Mouse (Mus musculus) small intestine, adult 2 months (tissue): ENCODE results near the gene Usp21.

ENCODE experiments used
- CTCF ChIP-seq: fragments of 200-500 bp; IDR thresholded peaks from 2 replicates; pipeline ENCODE4 v1.5.1; 2012; ENCODE audit warnings: low read depth, mild to moderate bottlenecking, control low read depth, inconsistent platforms, low read length, moderate library complexity, mixed read lengths; ENCODE audit not compliant: insufficient replicate concordance, insufficient read length; ENCODE audit errors: extremely low read depth
- POLR2A ChIP-seq: fragments of 200-500 bp; IDR thresholded peaks from 2 replicates; pipeline ENCODE4 v1.6.1; 2012; ENCODE audit warnings: low read depth, mild to moderate bottlenecking, control low read depth, inconsistent platforms, low read length, moderate library complexity

DNA sequence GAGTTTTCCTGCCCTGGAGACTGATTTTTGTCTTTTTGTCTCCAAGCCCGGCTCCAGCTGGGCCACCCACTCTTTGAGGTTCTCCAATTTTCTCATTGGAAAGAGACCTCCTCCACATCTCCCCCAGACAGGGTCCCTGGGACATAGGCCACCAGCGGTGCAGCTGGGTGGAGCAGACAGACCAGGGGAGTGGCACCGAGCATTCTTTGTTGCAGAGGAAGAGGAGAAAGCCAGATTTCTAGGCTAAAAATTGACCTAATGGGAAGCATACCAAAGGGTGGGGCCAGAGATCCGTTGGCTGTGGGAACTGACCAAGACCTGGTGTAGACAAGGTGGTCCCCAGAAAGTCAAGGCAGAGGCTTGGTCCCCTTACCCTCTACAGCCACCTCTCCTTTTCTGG, 39.9 kb downstream of the Usp21 start:
- TF ChIP-seq CTCF (no peak), POLR2A (no peak)
